Mouse (Mus musculus): ENCODE measurements around the gene AF067063. TPM values are rescaled to one million over a fixed set of nuclear protein-coding genes. Genes with fewer than 3 reads are reported as not detected.

Gene AF067063
- total RNA-seq, 4 experiments from 2014 or later: not detected

Other genes starting within 250 kb of the AF067063 start
- gene Ccl28, start 206.4 kb downstream of the AF067063 start, total RNA-seq (2022): under 1 TPM in 1 of 4 experiments, not detected in 3; 0.12 TPM
- 10 to 100 TPM; 29.3 to 35.0 (median 32.5) TPM for gene Hmgcs1, start 139.8 kb downstream of the AF067063 start, total RNA-seq (2022)
- gene Nim1k, start 74.3 kb downstream of the AF067063 start, total RNA-seq (2022): 1 to 10 TPM; 1.4 to 2.0 (median 1.8) TPM
- 10 to 100 TPM; 18.1 to 21.7 (median 19.3) TPM for gene Zfp131, start 39.3 kb downstream of the AF067063 start, total RNA-seq (2022)
- not detected for gene D13Ertd608e, start 5.8 kb upstream of the AF067063 start, total RNA-seq (2022)
- not detected for gene Tcstv1, start 64.6 kb upstream of the AF067063 start, total RNA-seq (2022)
- gene Gm21761, start 99.1 kb upstream of the AF067063 start, total RNA-seq (2022): not detected
- gene B020031M17Rik, start 120.6 kb upstream of the AF067063 start, total RNA-seq (2022): not detected
- not detected for gene Gm36079, start 196.8 kb upstream of the AF067063 start, total RNA-seq (2022)
- under 1 TPM in 3 of 4 experiments, not detected in 1; 0.22 to 0.72 (median 0.28) TPM for gene Gm21188, start 222.0 kb upstream of the AF067063 start, total RNA-seq (2022)